Mouse (Mus musculus) kidney, embryonic 15.5 days (tissue): ENCODE measurements around the gene Olfr461. TPM values are rescaled to one million over a fixed set of nuclear protein-coding genes. Genes with fewer than 3 reads are reported as not detected.
"Not testable (repeated sequence)": the region's sequence is repeated elsewhere in the genome, so short reads cannot be mapped to it uniquely, and the experiment has no call there.

Experiments
- ATAC-seq: fragments of 200-750 bp; cut with Nextera tagmentation; replicated peaks from 2 replicates; pipeline ENCODE4 v1.8.0; 2017; ENCODE audit warnings: moderate TSS enrichment; ENCODE audit not compliant: low FRiP score
- H3K27ac ChIP-seq: fragments of 300-500 bp; sonication (generic); 2 replicates; pipeline ENCODE4 v1.5.1; 2015; ENCODE audit warnings: mild to moderate bottlenecking, inconsistent platforms
- H3K27me3 ChIP-seq: fragments of 300-500 bp; sonication (generic); 2 replicates; pipeline ENCODE4 v1.6.1; 2015; ENCODE audit warnings: inconsistent platforms
- H3K36me3 ChIP-seq: fragments of 300-500 bp; sonication (generic); 2 replicates; pipeline ENCODE4 v1.6.1; 2015; ENCODE audit warnings: inconsistent platforms
- H3K4me1 ChIP-seq: fragments of 300-500 bp; sonication (generic); 2 replicates; pipeline ENCODE4 v1.6.1; 2015; ENCODE audit warnings: inconsistent platforms
- H3K4me2 ChIP-seq: fragments of 300-500 bp; sonication (generic); 2 replicates; pipeline ENCODE4 v1.6.1; 2015; ENCODE audit warnings: moderate library complexity, mild to moderate bottlenecking, inconsistent platforms
- H3K4me3 ChIP-seq: fragments of 300-500 bp; sonication (generic); replicated peaks from 2 replicates; pipeline ENCODE4 v1.5.1; 2015; ENCODE audit warnings: mild to moderate bottlenecking, inconsistent platforms
- H3K9ac ChIP-seq: fragments of 300-500 bp; sonication (generic); 2 replicates; pipeline ENCODE4 v1.6.1; 2015; ENCODE audit warnings: mild to moderate bottlenecking, inconsistent platforms
- H3K9me3 ChIP-seq: fragments of 300-500 bp; sonication (generic); replicated peaks from 2 replicates; pipeline ENCODE4 v1.6.1; 2016; ENCODE audit warnings: inconsistent platforms
- WGBS: fragments of 180-500 bp; shearing (Covaris S2); methylation state at CpG from one replicate; pipeline ENCODE4 v1.1.7; 2015; ENCODE audit warnings: mixed read lengths; 5-methylcytosine and 5-hydroxymethylcytosine counted together
- polyA plus RNA-seq: library from polyadenylated mRNA; unstranded; fragments of >200 nt; fragmentation: Nextera tagmentation; extraction: Ambion mirVana; gene quantifications from 2 replicates; pipeline ENCODE4 v1.2.1, GENCODE M21; 2015

Gene Olfr461
- 0.06 TPM in 1 of 2 replicates, not detected in the other for polyA plus RNA-seq

DNA sequence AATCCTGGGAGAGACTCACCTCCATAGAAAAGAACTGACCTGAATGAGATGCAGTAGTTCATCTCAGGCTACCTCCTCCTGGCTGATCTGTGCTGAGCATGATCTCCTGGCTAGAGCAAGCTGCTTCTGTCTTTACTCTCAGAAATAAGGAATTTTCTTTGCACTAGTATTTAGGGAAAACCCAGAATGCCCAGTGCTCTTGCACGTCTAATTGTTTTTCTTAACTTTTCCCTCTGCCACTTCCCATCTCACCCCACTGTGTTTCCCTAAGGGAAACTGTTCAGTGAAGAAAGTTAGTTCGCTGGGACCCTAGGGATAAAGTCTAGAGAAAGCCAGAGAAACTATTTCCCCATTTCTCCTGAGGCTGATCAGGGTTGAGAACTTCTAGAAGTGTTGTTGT lies at the start of gene Olfr461:
Olfr461 (minus strand) TSS at position 101 of the 400 bp plus-strand sequence.
- H3K4me1 ChIP-seq, result no peaks in the 10 kb centered on the region
- no peaks in the 10 kb centered on the region for H3K36me3 ChIP-seq
- no peak within 1 kb of the TSS for H3K4me2 ChIP-seq
- H3K27me3 ChIP-seq, result no peaks in the 10 kb centered on the region
- no peak within 1 kb of the TSS for H3K9ac ChIP-seq
- H3K9me3 ChIP-seq, result no peaks in the 10 kb centered on the region
- H3K4me3 ChIP-seq, result no peak within 1 kb of the TSS
- WGBS, result 75% methylated on average over 2 of the region's 2 CpGs
- no peak for ATAC-seq
- no peak within 1 kb of the TSS for H3K27ac ChIP-seq

DNA sequence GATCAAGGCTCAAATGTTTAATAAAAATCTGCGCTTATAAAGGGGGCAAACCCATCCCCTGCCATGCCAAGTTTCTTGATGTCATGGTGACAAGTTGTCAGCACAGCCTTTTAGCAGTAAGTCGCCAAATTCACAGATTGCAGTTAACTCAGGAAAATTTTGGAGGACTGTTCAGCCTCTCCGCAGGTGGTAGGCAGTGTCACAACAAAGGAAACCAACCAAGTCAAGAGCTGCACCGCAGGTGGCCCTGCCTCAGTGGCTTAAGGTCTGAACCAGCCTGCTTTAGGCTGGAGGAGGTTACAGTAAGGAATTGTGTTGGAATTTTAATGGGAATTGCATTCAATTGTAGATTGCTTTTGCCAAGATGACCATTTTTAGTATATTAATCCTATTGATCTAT lies 43.7 kb upstream of the Olfr461 start:
- H3K4me2 ChIP-seq, H3K27me3 ChIP-seq, ATAC-seq, H3K4me1 ChIP-seq, H3K36me3 ChIP-seq, H3K27ac ChIP-seq, H3K9ac ChIP-seq, H3K9me3 ChIP-seq, H3K4me3 ChIP-seq: not testable (repeated sequence)
- 40% methylated on average over 4 of the region's 4 CpGs for WGBS

DNA sequence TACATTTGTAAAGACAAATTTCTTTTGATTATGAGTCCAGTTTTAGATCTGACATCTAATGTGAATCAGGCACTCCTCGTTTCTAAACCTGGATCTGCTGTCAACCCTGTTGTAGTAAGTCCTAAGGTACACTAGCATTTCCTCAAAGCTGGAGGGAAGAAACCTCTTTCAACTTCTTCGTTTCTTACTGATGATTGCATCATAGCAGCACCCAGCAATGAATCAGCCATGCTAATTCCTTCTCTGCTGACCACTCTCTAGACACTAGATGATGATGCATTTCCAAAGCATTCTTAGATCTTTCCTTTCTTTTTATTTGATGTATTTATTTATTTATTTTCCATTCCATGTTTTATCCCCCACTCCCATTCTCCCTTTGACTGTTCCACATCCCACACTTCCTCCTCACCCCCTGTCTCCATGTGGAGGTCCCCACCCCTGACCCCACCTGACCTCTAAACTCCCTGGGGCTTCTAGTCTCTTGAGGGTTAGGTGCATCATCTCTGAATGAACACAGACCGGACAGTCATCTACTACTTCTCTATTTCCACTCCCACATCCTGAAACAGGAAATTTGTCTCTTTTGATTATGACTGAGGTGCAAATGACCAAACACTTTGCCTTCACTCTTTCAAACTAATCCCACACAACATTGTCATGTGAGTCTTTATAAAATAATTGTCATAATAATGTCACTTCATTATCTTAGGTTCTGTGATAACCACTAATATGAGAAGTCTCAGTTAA lies 40.1 kb upstream of the Olfr461 start:
- 73% methylated on average over 3 of the region's 3 CpGs for WGBS
- no peaks in the 10 kb centered on the region for H3K9me3 ChIP-seq

DNA sequence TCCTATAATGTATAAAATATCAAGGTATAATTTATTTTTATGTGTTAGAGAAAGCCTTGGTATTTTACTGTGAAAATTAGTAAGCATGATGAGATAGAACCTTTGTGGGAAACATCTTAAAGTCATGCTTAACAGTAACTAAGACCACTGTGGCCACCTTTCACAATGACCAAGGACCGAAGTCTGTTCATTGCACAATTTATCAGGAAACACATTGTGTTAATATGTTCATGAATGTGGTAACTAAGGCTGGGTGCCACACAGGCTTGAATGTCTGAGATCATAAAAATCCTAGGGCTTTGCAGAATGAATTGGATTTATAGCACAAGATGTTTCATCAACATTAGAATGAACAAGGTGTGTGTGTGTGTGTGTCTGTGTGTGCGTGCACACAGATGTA lies 33.5 kb upstream of the Olfr461 start:
- WGBS, result 90% methylated on average over 2 of the region's 2 CpGs
- no peaks in the 10 kb centered on the region for H3K36me3 ChIP-seq

More for the DNA sequence above, 40.1 kb upstream of the Olfr461 start:
- H3K36me3 ChIP-seq, result no peaks in the 10 kb centered on the region
- H3K4me3 ChIP-seq, result no peak overlapping the region
- H3K27me3 ChIP-seq, result no peaks in the 10 kb centered on the region
- no peaks in the 10 kb centered on the region for H3K4me1 ChIP-seq
- no peak overlapping the region for H3K4me2 ChIP-seq
- no peak overlapping the region for H3K9ac ChIP-seq
- H3K27ac ChIP-seq, result no peak overlapping the region
- ATAC-seq, result no peak

DNA sequence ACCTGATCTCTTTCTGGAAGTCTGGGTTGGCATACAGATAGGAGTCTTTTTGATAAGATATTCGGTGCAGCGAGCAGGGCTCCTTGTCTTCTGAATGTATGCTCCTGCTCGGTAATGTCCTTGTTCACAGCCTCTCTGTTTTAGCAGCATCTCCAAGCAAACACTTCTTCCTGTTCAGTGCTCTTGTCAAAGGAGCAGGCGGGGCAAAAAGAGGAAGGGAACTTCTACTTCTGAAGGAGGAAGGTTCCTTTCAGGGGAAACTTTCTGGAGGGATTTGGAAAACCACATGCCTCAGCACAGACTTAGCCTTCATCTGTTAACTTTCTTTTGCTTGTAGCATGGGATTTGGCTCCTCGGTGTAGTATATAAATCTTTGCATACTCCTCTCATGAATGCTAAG lies 30.8 kb upstream of the Olfr461 start, which contains the start of gene Clec5a:
Clec5a (minus strand) TSS at position 177 of the 400 bp plus-strand sequence.
- Histone ChIP-seq H3K9me3 (no peaks in the 10 kb centered on the region), H3K9ac (no peak within 1 kb of the TSS), H3K36me3 (no peaks in the 10 kb centered on the region), H3K27me3 (no peaks in the 10 kb centered on the region), H3K4me2 (no peak within 1 kb of the TSS), H3K27ac (no peak within 1 kb of the TSS), H3K4me3 (no peak within 1 kb of the TSS), H3K4me1 (no peaks in the 10 kb centered on the region)
- ATAC-seq, result no peak
- WGBS, result 76% methylated on average over 5 of the region's 5 CpGs

More for the DNA sequence above, 33.5 kb upstream of the Olfr461 start:
- Histone ChIP-seq H3K27me3 (no peaks in the 10 kb centered on the region), H3K27ac (no peak overlapping the region), H3K9ac (no peak overlapping the region), H3K9me3 (no peaks in the 10 kb centered on the region), H3K4me3 (no peak overlapping the region), H3K4me2 (no peak overlapping the region), H3K4me1 (no peaks in the 10 kb centered on the region)
- no peak for ATAC-seq

DNA sequence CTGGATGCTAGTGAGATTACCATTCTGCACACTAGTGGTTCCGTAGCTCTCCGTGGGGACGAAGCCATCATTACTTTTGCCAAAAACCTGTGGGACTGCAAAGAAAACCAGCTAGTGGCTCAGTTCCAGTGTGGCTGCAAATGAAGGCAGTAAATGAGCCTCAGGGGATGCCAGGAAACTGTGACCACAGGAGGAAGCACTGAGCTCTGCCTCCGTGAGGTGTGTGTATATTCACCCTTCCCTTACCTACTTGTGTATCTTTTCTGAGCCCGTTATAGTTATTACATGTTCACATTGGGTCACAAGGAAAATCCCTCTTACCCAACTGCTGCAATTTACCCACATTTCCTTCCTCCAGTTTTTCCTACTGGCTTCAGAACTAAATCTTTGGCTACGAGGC lies 29.5 kb upstream of the Olfr461 start:
- no peak overlapping the region for H3K4me2 ChIP-seq
- WGBS, result 84% methylated on average over 6 of the region's 6 CpGs
- no peak for ATAC-seq
- no peaks in the 10 kb centered on the region for H3K9me3 ChIP-seq
- H3K27me3 ChIP-seq, result no peaks in the 10 kb centered on the region
- no peak overlapping the region for H3K4me3 ChIP-seq
- H3K36me3 ChIP-seq, result no peaks in the 10 kb centered on the region
- no peaks in the 10 kb centered on the region for H3K4me1 ChIP-seq
- H3K27ac ChIP-seq, result no peak overlapping the region
- no peak overlapping the region for H3K9ac ChIP-seq

DNA sequence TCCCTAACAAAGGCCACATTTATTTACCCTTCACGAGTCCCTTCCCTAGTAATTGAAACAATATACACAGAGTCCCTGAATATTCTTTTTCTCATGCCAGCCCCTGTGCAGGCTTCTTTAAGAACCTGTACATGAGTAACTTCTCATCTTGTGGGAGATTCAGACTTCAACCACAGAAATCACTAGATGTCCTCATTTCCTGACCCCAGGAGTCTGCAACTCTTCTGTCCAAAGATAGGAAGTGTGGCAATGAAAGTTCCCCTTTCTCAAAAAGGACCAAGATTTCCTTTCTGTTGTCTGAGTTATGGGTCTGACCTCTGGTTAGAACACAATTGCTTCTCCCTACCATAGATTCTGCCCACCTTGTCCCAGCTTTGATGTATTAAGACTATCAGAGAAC lies 21.5 kb upstream of the Olfr461 start:
- Histone ChIP-seq H3K36me3 (no peaks in the 10 kb centered on the region), H3K4me3 (no peak overlapping the region), H3K9me3 (no peaks in the 10 kb centered on the region), H3K4me1 (no peaks in the 10 kb centered on the region), H3K4me2 (no peak overlapping the region), H3K27ac (no peak overlapping the region), H3K9ac (no peak overlapping the region), H3K27me3 (no peaks in the 10 kb centered on the region)
- no peak for ATAC-seq
- WGBS, result 79% methylated on average over 1 of the region's 1 CpGs

DNA sequence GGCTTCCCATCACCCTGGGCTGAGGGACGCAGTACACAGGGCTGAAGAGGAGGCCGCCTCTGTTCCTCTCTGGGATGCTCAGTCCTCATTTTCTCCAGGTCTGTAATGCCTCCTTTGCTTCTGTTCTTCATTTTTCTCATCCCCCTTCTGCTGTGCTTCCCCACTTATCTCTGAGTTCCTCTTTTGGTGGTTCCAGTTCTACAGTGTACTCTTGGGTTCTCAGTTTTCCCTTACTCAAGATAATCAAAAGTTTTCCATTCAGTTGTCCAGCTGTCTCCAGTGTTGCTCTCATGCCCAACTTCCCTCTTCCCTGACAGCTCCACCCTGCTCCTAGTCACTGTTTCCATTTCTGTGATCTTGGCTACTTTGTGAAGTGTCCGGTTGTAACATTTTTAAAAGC lies 18.8 kb upstream of the Olfr461 start:
- Histone ChIP-seq H3K27ac (no peak overlapping the region), H3K4me1 (no peaks in the 10 kb centered on the region), H3K9ac (no peak overlapping the region), H3K36me3 (no peaks in the 10 kb centered on the region), H3K4me3 (no peak overlapping the region), H3K4me2 (no peak overlapping the region), H3K27me3 (no peaks in the 10 kb centered on the region), H3K9me3 (no peaks in the 10 kb centered on the region)
- 86% methylated on average over 3 of the region's 3 CpGs for WGBS
- no peak for ATAC-seq

DNA sequence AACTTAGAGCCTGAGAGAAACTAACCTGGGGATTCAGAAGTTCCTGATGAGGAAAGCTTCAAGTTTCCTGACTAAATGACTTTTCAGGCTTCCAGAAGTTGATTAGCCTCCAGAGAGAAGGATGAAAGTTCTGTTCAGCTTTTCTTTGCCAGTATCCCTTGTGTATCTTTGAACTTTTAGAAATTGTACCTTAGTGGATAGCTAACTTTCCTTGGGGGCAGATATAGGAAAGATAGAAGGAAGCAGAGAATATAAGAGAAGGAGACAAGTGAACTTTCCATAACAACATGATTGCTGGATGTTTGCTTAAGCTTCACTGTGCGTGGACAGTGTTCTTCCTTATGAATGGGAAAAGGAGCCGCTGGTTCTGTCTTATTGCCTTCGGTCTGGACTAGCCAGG lies 14.3 kb upstream of the Olfr461 start, which contains the start of gene Olfr460:
Olfr460 (plus strand) TSS at position 301 of the 400 bp plus-strand sequence.
- no peak within 1 kb of the TSS for H3K9ac ChIP-seq
- H3K4me1 ChIP-seq, result no peaks in the 10 kb centered on the region
- ATAC-seq, result no peak
- H3K27ac ChIP-seq, result no peak within 1 kb of the TSS
- H3K4me2 ChIP-seq, result no peak within 1 kb of the TSS
- H3K36me3 ChIP-seq, result no peaks in the 10 kb centered on the region
- WGBS, result 87% methylated on average over 3 of the region's 3 CpGs
- H3K9me3 ChIP-seq, result no peaks in the 10 kb centered on the region
- H3K27me3 ChIP-seq, result no peaks in the 10 kb centered on the region
- no peak within 1 kb of the TSS for H3K4me3 ChIP-seq

DNA sequence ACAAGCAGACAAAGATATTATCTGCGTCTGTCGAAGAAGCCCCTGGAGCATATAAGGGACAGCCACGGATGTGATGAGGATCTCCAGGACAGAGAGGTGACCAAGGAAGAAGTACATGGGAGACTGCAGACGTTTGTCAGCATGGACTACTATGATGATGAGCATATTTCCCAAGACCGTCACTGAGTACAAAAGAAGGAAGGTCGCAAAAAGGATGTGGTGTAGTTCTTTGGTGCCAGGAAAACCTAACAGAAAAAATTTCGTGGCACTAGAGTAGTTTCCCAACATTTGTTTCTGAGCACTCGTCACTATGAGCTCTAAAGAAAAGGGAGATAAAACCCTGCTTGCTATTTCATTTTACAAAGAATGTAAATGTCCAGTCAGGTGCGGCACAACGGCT lies 10.2 kb downstream of the Olfr461 start:
- H3K36me3 ChIP-seq, result no peaks in the 10 kb centered on the region
- no peak overlapping the region for H3K9ac ChIP-seq
- no peak overlapping the region for H3K4me3 ChIP-seq
- H3K4me1 ChIP-seq, result no peaks in the 10 kb centered on the region
- 84% methylated on average over 10 of the region's 10 CpGs for WGBS
- no peak overlapping the region for H3K4me2 ChIP-seq
- H3K27me3 ChIP-seq, result no peaks in the 10 kb centered on the region
- no peak for ATAC-seq
- no peaks in the 10 kb centered on the region for H3K9me3 ChIP-seq
- no peak overlapping the region for H3K27ac ChIP-seq

DNA sequence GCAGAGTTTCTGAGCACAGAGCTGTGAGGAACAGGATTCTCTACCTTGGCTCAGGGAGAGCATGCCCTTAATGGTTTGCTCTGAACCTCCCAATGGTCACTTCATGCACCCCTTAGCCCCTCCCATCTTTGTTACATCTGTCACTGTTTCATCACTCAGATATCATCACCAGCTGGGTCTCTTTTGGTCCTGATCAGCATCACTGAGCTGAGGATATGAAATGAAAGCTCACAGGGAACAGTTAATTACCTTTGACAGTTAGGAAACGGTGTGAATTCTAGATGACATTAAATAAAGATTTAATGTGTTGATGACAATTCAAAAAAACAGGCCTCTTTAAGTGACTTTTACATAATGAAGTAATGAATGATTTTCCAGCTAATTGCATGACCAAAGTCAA lies 35.4 kb downstream of the Olfr461 start, which contains the start of gene Prss37:
Prss37 (minus strand) TSS at position 101 of the 400 bp plus-strand sequence.
- no peaks in the 10 kb centered on the region for H3K4me1 ChIP-seq
- H3K27me3 ChIP-seq, result no peaks in the 10 kb centered on the region
- no peak within 1 kb of the TSS for H3K27ac ChIP-seq
- no peak within 1 kb of the TSS for H3K9ac ChIP-seq
- no peak for ATAC-seq
- H3K9me3 ChIP-seq, result no peaks in the 10 kb centered on the region
- no peak within 1 kb of the TSS for H3K4me2 ChIP-seq
- no peaks in the 10 kb centered on the region for H3K36me3 ChIP-seq
- no peak within 1 kb of the TSS for H3K4me3 ChIP-seq
- 50% methylated on average over 1 of the region's 1 CpGs for WGBS

DNA sequence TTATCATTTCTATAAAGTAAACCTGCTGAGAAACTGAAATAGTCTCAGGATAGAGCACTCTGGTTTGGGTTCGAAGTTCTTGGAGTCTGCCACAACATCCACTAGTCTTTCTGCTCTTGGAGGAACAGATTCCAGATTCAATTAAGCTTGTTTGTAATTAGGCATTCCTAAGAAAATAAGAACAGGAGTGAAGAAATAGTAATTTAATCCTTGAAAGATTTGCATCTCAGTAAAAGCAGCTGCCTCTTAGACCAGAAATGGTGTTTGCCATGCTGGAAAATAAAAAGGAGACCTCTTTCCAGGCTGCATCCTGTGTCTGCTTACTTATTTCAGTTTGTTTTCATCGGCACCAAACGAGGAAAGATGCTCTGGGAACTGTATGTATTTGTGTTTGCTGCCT lies 61.6 kb downstream of the Olfr461 start, which contains the start of gene Tas2r108:
Tas2r108 (plus strand) TSS at position 301 of the 400 bp plus-strand sequence.
- no peaks in the 10 kb centered on the region for H3K27me3 ChIP-seq
- no peak within 1 kb of the TSS for H3K4me2 ChIP-seq
- no peaks in the 10 kb centered on the region for H3K4me1 ChIP-seq
- H3K9me3 ChIP-seq, result no peaks in the 10 kb centered on the region
- no peak within 1 kb of the TSS for H3K27ac ChIP-seq
- ATAC-seq, result no peak
- no peaks in the 10 kb centered on the region for H3K36me3 ChIP-seq
- H3K9ac ChIP-seq, result no peak within 1 kb of the TSS
- 93% methylated on average over 3 of the region's 3 CpGs for WGBS
- H3K4me3 ChIP-seq, result no peak within 1 kb of the TSS
